In genomic region chrX:101263892-101264291, GRCm38 (mm10) we compare ENCODE assay signal across 29 mouse cellular contexts. TPM values are rescaled to one million over a fixed set of nuclear protein-coding genes. Genes with fewer than 3 reads are reported as not detected.
A peak's percentile ranks its signal among the peaks of the same experiment; 100 is the strongest.
DNase-seq lines count a peak whose midpoint lies in the region; ATAC-seq and TF ChIP-seq lines count a peak whose summit lies in the region.
"Had no signal": no experiment of that assay in that cellular context is flagged by ENCODE, and none has a peak within 500 bp of the region (broad histone marks: within the 10 kb centered on the region; RNA-seq: fewer than 3 reads in every experiment).

Gm614 (minus strand) TSS chrX:101263992.

- H3K9ac ChIP-seq in hindbrain, embryonic 16.5 days (ENCODE audit: low read depth, low read length): no peak within 1 kb of the TSS
- H3K9ac ChIP-seq in intestine, embryonic 15.5 days: no peak within 1 kb of the TSS
- H3K9ac ChIP-seq: embryonic facial prominence, embryonic 13.5 days; embryonic facial prominence, embryonic 15.5 days; forebrain, embryonic 13.5 days; forebrain, embryonic 15.5 days had no signal

- TF ChIP-seq POLR2A in testis, adult 2 months (IDR thresholded peaks at IDR 0.05; ENCODE audit: control insufficient read depth, low read depth, low read length): no peak

- peaks cover 23% of the 10 kb centered on the region for H3K4me1 ChIP-seq in hindbrain, embryonic 10.5 days (replicated peaks)
- no peaks in the 10 kb centered on the region for H3K4me1 ChIP-seq in hindbrain, embryonic 16.5 days (ENCODE audit: control insufficient read depth, insufficient read depth, low read depth, low read length)
- H3K4me1 ChIP-seq in testis, adult 2 months (ENCODE audit: control insufficient read depth, insufficient read depth, low read length): no peaks in the 10 kb centered on the region
- peaks cover 46% of the 10 kb centered on the region for H3K4me1 ChIP-seq in limb, embryonic 10.5 days
- 0 out of 2 replicates have a peak, but pooled peaks cover 5% of the 10 kb centered on the region for H3K4me1 ChIP-seq in intestine, embryonic 15.5 days (replicated peaks)
- peaks cover 26% of the 10 kb centered on the region for H3K4me1 ChIP-seq in forebrain, embryonic 10.5 days
- H3K4me1 ChIP-seq: embryonic facial prominence, embryonic 15.5 days had no signal

- no peak within 1 kb of the TSS for H3K4me2 ChIP-seq in hindbrain, embryonic 16.5 days (ENCODE audit: low read length)
- no peak within 1 kb of the TSS for H3K4me2 ChIP-seq in intestine, embryonic 15.5 days (replicated peaks)
- H3K4me2 ChIP-seq: embryonic facial prominence, embryonic 13.5 days; embryonic facial prominence, embryonic 15.5 days; forebrain, embryonic 13.5 days; forebrain, embryonic 15.5 days had no signal

- no peak within 1 kb of the TSS for H3K4me3 ChIP-seq in hindbrain, embryonic 10.5 days
- no peak within 1 kb of the TSS for H3K4me3 ChIP-seq in hindbrain, embryonic 16.5 days (ENCODE audit: low read length)
- peak within 1 kb of the TSS; percentile 73 for H3K4me3 ChIP-seq in testis, adult 2 months (ENCODE audit: control insufficient read depth, low read depth, low read length)
- H3K4me3 ChIP-seq in limb, embryonic 10.5 days: no peak within 1 kb of the TSS
- no peak within 1 kb of the TSS for H3K4me3 ChIP-seq in intestine, embryonic 15.5 days (replicated peaks)
- H3K4me3 ChIP-seq in forebrain, embryonic 10.5 days: no peak within 1 kb of the TSS
- H3K4me3 ChIP-seq: embryonic facial prominence, embryonic 13.5 days; embryonic facial prominence, embryonic 15.5 days; erythroblast, embryonic 14.5 days; forebrain, embryonic 13.5 days; forebrain, embryonic 15.5 days had no signal

- DNase-seq in hindbrain, embryonic 10.5 days (ENCODE audit: low spot score): no peak
- DNase-seq in testis, postnatal 14 days (ENCODE audit: low spot score): no peak
- DNase-seq in limb, embryonic 10.5 days (ENCODE audit: low spot score): no peak
- no peak for DNase-seq in forebrain, embryonic 10.5 days (ENCODE audit: extremely low spot score, low spot score)
- DNase-seq: adrenal gland, adult 2 months; adrenal gland, postnatal 10 days; adrenal gland, postnatal 25 days; cerebellum, adult 11 months; cerebellum, adult 18-20 months; cerebellum, adult 8-10 months; cerebellum, adult 9-11 months; cerebellum, postnatal 14 days; cerebellum, postnatal 36 days; embryo, embryonic 11 days had no signal

- peak within 1 kb of the TSS; percentile 29 for H3K27ac ChIP-seq in hindbrain, embryonic 10.5 days
- no peak within 1 kb of the TSS for H3K27ac ChIP-seq in hindbrain, embryonic 16.5 days (ENCODE audit: low read depth, low read length)
- peak within 1 kb of the TSS; percentile 74 for H3K27ac ChIP-seq in testis, adult 2 months (ENCODE audit: control insufficient read depth, insufficient read depth, low read depth, low read length)
- H3K27ac ChIP-seq in limb, embryonic 10.5 days: peak within 1 kb of the TSS; percentile 77
- H3K27ac ChIP-seq in intestine, embryonic 15.5 days: no peak within 1 kb of the TSS
- no peak within 1 kb of the TSS for H3K27ac ChIP-seq in forebrain, embryonic 10.5 days
- H3K27ac ChIP-seq: embryonic facial prominence, embryonic 13.5 days; embryonic facial prominence, embryonic 15.5 days; forebrain, embryonic 13.5 days; forebrain, embryonic 15.5 days had no signal

- 100% methylated on average over 1 of the region's 1 CpGs for WGBS in hindbrain, embryonic 10.5 days
- 60% methylated on average over 1 of the region's 1 CpGs for WGBS in hindbrain, embryonic 16.5 days
- 94% methylated on average over 1 of the region's 1 CpGs for WGBS in limb, embryonic 10.5 days
- WGBS in intestine, embryonic 15.5 days: 83% methylated on average over 1 of the region's 1 CpGs
- 90% methylated on average over 1 of the region's 1 CpGs for WGBS in forebrain, embryonic 10.5 days

- no peak for ATAC-seq in hindbrain, embryonic 16.5 days
- ATAC-seq in neutrophil, adult 5-6 weeks (ENCODE audit: extremely low read depth, insufficient number of reproducible peaks, low FRiP score, poor library complexity, severe bottlenecking): no peak
- ATAC-seq in intestine, embryonic 15.5 days: no peak
- ATAC-seq: forebrain, embryonic 13.5 days; forebrain, embryonic 15.5 days had no signal

- H3K36me3 ChIP-seq in hindbrain, embryonic 10.5 days: peaks cover 1% of the 10 kb centered on the region; the same call in 1 of the 2 replicates
- H3K36me3 ChIP-seq in hindbrain, embryonic 16.5 days (ENCODE audit: control insufficient read depth, insufficient read depth, low read length): no peaks in the 10 kb centered on the region
- no peaks in the 10 kb centered on the region for H3K36me3 ChIP-seq in testis, adult 2 months (ENCODE audit: control insufficient read depth, insufficient read depth, low read length)
- H3K36me3 ChIP-seq in limb, embryonic 10.5 days: peaks cover 3% of the 10 kb centered on the region
- H3K36me3 ChIP-seq in intestine, embryonic 15.5 days: no peaks in the 10 kb centered on the region
- peaks cover 3% of the 10 kb centered on the region for H3K36me3 ChIP-seq in forebrain, embryonic 10.5 days (replicated peaks)
- H3K36me3 ChIP-seq: embryonic facial prominence, embryonic 15.5 days; forebrain, embryonic 15.5 days had no signal

- H3K9me3 ChIP-seq in hindbrain, embryonic 10.5 days: no peaks in the 10 kb centered on the region
- H3K9me3 ChIP-seq in hindbrain, embryonic 16.5 days (ENCODE audit: control insufficient read depth, low read length): no peaks in the 10 kb centered on the region
- no peaks in the 10 kb centered on the region for H3K9me3 ChIP-seq in limb, embryonic 10.5 days (replicated peaks)
- H3K9me3 ChIP-seq in intestine, embryonic 15.5 days: no peaks in the 10 kb centered on the region
- no peaks in the 10 kb centered on the region for H3K9me3 ChIP-seq in forebrain, embryonic 10.5 days
- H3K9me3 ChIP-seq: embryonic facial prominence, embryonic 13.5 days; embryonic facial prominence, embryonic 15.5 days; forebrain, embryonic 13.5 days; forebrain, embryonic 15.5 days had no signal

- no peak for TF ChIP-seq CTCF in testis, adult 2 months (IDR thresholded peaks at IDR 0.05; ENCODE audit: control insufficient read depth, insufficient read depth, insufficient replicate concordance, low read depth, low read length)

- H3K27me3 ChIP-seq in hindbrain, embryonic 10.5 days (ENCODE audit: insufficient read depth, poor library complexity, severe bottlenecking): peaks cover 25% of the 10 kb centered on the region
- H3K27me3 ChIP-seq in hindbrain, embryonic 16.5 days (replicated peaks; ENCODE audit: control insufficient read depth, insufficient read depth, low read length): no peaks in the 10 kb centered on the region; the same call in 1 of the 2 replicates
- no peaks in the 10 kb centered on the region for H3K27me3 ChIP-seq in testis, adult 2 months (ENCODE audit: control insufficient read depth, insufficient read depth, low read length)
- peaks cover 95% of the 10 kb centered on the region for H3K27me3 ChIP-seq in limb, embryonic 10.5 days (ENCODE audit: low read depth, poor library complexity, severe bottlenecking)
- H3K27me3 ChIP-seq in intestine, embryonic 15.5 days (replicated peaks): peaks cover 2% of the 10 kb centered on the region; the same call in 1 of the 2 replicates
- H3K27me3 ChIP-seq in forebrain, embryonic 10.5 days (ENCODE audit: poor library complexity, severe bottlenecking): peaks cover 71% of the 10 kb centered on the region
- H3K27me3 ChIP-seq: embryonic facial prominence, embryonic 15.5 days; forebrain, embryonic 13.5 days; forebrain, embryonic 15.5 days had no signal

RNA-seq across cellular contexts. Expression of gene Gm614, which starts in this region (rescaled TPM):
- not detected in 2 replicates for polyA plus RNA-seq in hindbrain, embryonic 10.5 days (2016; fragmentation: Nextera tagmentation; extraction: Ambion mirVana)
- polyA plus RNA-seq in hindbrain, embryonic 16.5 days (2015; fragmentation: Nextera tagmentation; extraction: Ambion mirVana): not detected in 2 replicates
- polyA plus RNA-seq in testis, adult 2 months (2012; rRNA removed): 45.9 and 68.4 TPM in 2 replicates
- not detected in 2 replicates for polyA plus RNA-seq in limb, embryonic 10.5 days (2016; fragmentation: Nextera tagmentation; extraction: Ambion mirVana)
- total RNA-seq in neutrophil, adult 5-6 weeks (2017): 20.3 and 21.4 TPM in 2 replicates
- polyA plus RNA-seq in intestine, embryonic 15.5 days (2015; fragmentation: Nextera tagmentation; extraction: Ambion mirVana): not detected in 2 replicates
- not detected in 2 replicates for polyA plus RNA-seq in forebrain, embryonic 10.5 days (2016; fragmentation: Nextera tagmentation; extraction: Ambion mirVana)
- total RNA-seq: adrenal gland, adult 2 months; adrenal gland, postnatal 25 days; ES-E14; MEL had no signal
- polyA plus RNA-seq: adrenal gland, adult 2 months; brain, embryonic 14.5 days; C2C12; embryonic facial prominence, embryonic 11.5 days; embryonic facial prominence, embryonic 13.5 days; embryonic facial prominence, embryonic 15.5 days; erythroblast, embryonic 14.5 days; forebrain, embryonic 11.5 days; forebrain, embryonic 13.5 days; forebrain, embryonic 15.5 days had no signal

Comparison
In these comparisons a context has a peak if more than half of its experiments do, and no peak if none do; other contexts are left out.
1. RNA of gene Gm614 (polyA plus RNA-seq): 45.9 to 68.4 TPM in testis, adult 2 months; not detected in hindbrain, embryonic 10.5 days, not detected in hindbrain, embryonic 16.5 days, not detected in limb, embryonic 10.5 days, not detected in intestine, embryonic 15.5 days and not detected in forebrain, embryonic 10.5 days; every median in the first group is over 10 times any median in the second.
2. H3K27ac ChIP-seq: peak in hindbrain, embryonic 10.5 days (single experiment), testis, adult 2 months (single experiment) and limb, embryonic 10.5 days (single experiment); none in hindbrain, embryonic 16.5 days (single experiment), intestine, embryonic 15.5 days (single experiment) and forebrain, embryonic 10.5 days (single experiment).